Mouse (Mus musculus) spleen, adult 2 months (tissue): Measurements from ENCODE around the gene A230072I06Rik.

Experiments used
- CTCF ChIP-seq: fragments of 200-500 bp; IDR thresholded peaks from 2 replicates; pipeline ENCODE4 v1.5.1; 2011; ENCODE audit warnings: mild to moderate bottlenecking, inconsistent platforms; ENCODE audit not compliant: insufficient read depth, insufficient read length, insufficient replicate concordance; ENCODE audit errors: extremely low read depth
- POLR2A ChIP-seq: fragments of 200-500 bp; IDR thresholded peaks from 2 replicates; pipeline ENCODE4 v1.6.1; 2011; ENCODE audit warnings: low read depth, low read length, inconsistent platforms

GRCm38 (mm10) chr8:12319755-12320455, 41.3 kb downstream of the A230072I06Rik start:
- TF ChIP-seq POLR2A (no peak), CTCF (no peak)
